Mouse (Mus musculus): ENCODE measurements at regions not wholly inside any gene's neighbourhood (a gene's known extent, or its start where the extent isn't known, plus 50 kb on each side); places are given as distances from the start of the nearest gene placed in this dataset.
"Not testable (repeated sequence)": the region's sequence is repeated elsewhere in the genome, so short reads cannot be mapped to it uniquely, and the experiment has no call there.

- no peak for DNase-seq (ENCODE audit: low read depth, low spot score)
- CTCF ChIA-PET, result no interaction called here
These were observed 50.6 kb upstream of the Ppp1r12a start for GRCm38 (mm10) chr10:108111398-108111797.

DNA sequence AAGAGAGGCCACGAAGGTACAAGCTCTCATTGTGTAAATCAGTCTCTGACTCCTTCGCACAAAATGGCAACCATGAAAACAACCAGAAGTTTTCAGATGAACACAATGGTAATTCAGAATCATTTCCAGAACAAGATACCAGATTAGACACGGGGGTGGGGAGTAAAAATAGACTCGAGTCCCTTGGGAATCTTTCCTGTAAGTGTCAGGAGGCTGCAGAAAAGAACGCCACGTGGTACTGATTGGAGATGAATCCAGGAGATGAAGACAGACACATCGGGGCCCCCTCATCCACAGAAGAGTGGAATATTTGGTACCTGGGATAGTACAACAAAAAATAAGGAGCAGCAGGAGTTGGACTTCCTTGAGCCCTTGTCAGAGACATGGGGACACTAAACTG, 51.1 kb upstream of the Ppp1r12a start:
- DNase-seq (ENCODE audit: low read depth, low spot score) (no peak), ATAC-seq (no peak)
- in situ Hi-C loops (cut with MboI; ENCODE audit: low pct_unique_long_range_greater_than_20kb), result no loop called here
- ChIA-PET POLR2A (no interaction called here), CTCF (no interaction called here)
- no peaks in the 10 kb centered on the region for H3K27me3 ChIP-seq
- TF ChIP-seq CTCF (IDR thresholded peaks at IDR 0.05), result no peak

More at GRCm38 (mm10) chr10:108111398-108111797, 50.6 kb upstream of the Ppp1r12a start:
- POLR2A ChIA-PET, result no interaction called here
- in situ Hi-C loops (cut with MboI; ENCODE audit: low pct_unique_long_range_greater_than_20kb), result no loop called here
- no peaks in the 10 kb centered on the region for H3K27me3 ChIP-seq
- ATAC-seq, result no peak
- no peak for TF ChIP-seq CTCF (IDR thresholded peaks at IDR 0.05)

DNA sequence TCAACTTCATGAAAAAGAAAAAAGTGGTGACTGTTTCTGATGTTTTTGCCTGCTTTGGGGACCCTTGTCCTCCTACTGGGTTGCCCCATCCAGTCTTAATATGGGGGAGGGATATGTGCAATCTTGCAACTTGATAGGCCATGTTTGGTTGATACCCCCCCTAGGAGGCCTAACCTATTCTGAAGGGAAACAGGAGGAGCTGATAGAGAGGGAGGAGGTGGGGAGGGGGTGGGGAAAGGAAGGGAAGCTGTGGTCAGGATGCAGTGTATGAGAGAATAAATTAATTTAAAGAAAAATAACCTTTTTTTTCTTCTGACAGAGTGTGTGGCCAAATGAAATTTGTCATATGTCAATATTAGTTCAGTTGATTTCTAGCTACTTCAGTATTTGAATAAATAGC, 51.8 kb upstream of the Ppp1r12a start:
- CTCF ChIA-PET, result no interaction called here
- TF ChIP-seq CTCF (IDR thresholded peaks at IDR 0.05), result no peak
- no peaks in the 10 kb centered on the region for H3K27me3 ChIP-seq
- DNase-seq (ENCODE audit: low read depth, low spot score) (no peak), ATAC-seq (no peak)
- POLR2A ChIA-PET, result no interaction called here
- in situ Hi-C loops (cut with MboI; ENCODE audit: low pct_unique_long_range_greater_than_20kb), result no loop called here

GRCm38 (mm10) chr10:108108500-108108899, 53.5 kb upstream of the Ppp1r12a start:
- POLR2A ChIA-PET; H3K27me3 ChIP-seq; ATAC-seq; in situ Hi-C loops (cut with MboI; ENCODE audit: low pct_unique_long_range_greater_than_20kb); DNase-seq (ENCODE audit: low read depth, low spot score): not testable (repeated sequence)
- CTCF ChIA-PET, result interaction anchor here (1.1 kb wide), 1 partner anchor 11 kb away, joined by 3 read pairs; no protein-coding TSS in a partner anchor

GRCm38 (mm10) chr10:108101521-108101920, 60.5 kb upstream of the Ppp1r12a start:
- DNase-seq (ENCODE audit: low read depth, low spot score), result no peak
- ATAC-seq, result no peak
- no peak for TF ChIP-seq CTCF (IDR thresholded peaks at IDR 0.05)
- in situ Hi-C loops (cut with MboI; ENCODE audit: low pct_unique_long_range_greater_than_20kb), result no loop called here
- no peaks in the 10 kb centered on the region for H3K27me3 ChIP-seq
- ChIA-PET POLR2A (no interaction called here), CTCF (no interaction called here)

- ChIA-PET CTCF (interaction anchor here (0.5 to 2.0 kb wide), 2 partner anchors 10 to 41 kb away, joined by 3 to 4 read pairs; no protein-coding TSS in a partner anchor), POLR2A (no interaction called here)
- H3K27me3 ChIP-seq, result no peaks in the 10 kb centered on the region
- in situ Hi-C loops (cut with MboI; ENCODE audit: low pct_unique_long_range_greater_than_20kb), result no loop called here
- no peak for ATAC-seq
- no peak for DNase-seq (ENCODE audit: low read depth, low spot score)
- no peak for TF ChIP-seq CTCF (IDR thresholded peaks at IDR 0.05)
These were observed 69.0 kb upstream of the Ppp1r12a start for GRCm38 (mm10) chr10:108093043-108093442.

- POLR2A ChIA-PET, result interaction anchor here (0.7 kb wide), 1 partner anchor 453 kb away, joined by 9 read pairs; no protein-coding TSS in a partner anchor
- no peak for TF ChIP-seq CTCF (IDR thresholded peaks at IDR 0.05)
- DNase-seq (ENCODE audit: low read depth, low spot score), result no peak
- no peaks in the 10 kb centered on the region for H3K27me3 ChIP-seq
- in situ Hi-C loops (cut with MboI; ENCODE audit: low pct_unique_long_range_greater_than_20kb), result no loop called here
- CTCF ChIA-PET, result no interaction called here
- no peak for ATAC-seq
These were observed 72.5 kb upstream of the Ppp1r12a start for GRCm38 (mm10) chr10:108089375-108089981.

DNA sequence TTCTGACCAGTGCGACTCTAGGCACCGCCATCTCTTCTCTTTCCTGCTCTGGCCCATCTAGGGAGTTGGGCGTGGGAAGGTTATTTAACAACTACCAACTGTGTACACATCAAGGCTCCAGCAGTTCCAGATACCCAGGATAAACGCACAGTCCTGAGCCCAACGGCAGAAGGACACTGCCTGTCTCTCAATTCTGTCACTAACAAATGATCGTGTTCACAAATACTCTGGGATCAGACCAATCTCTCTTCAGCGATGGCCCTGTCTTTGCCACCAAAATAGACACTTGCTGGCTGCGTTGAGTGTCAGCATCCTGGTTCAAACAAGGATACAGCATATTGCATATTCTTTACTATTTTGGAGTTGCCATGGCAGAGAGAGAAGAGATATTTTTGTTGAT, 73.1 kb upstream of the Ppp1r12a start:
- no peaks in the 10 kb centered on the region for H3K27me3 ChIP-seq
- no peak for TF ChIP-seq CTCF (IDR thresholded peaks at IDR 0.05)
- in situ Hi-C loops (cut with MboI; ENCODE audit: low pct_unique_long_range_greater_than_20kb), result no loop called here
- DNase-seq (ENCODE audit: low read depth, low spot score) (no peak), ATAC-seq (no peak)
- POLR2A ChIA-PET, result no interaction called here
- CTCF ChIA-PET, result no interaction called here

DNA sequence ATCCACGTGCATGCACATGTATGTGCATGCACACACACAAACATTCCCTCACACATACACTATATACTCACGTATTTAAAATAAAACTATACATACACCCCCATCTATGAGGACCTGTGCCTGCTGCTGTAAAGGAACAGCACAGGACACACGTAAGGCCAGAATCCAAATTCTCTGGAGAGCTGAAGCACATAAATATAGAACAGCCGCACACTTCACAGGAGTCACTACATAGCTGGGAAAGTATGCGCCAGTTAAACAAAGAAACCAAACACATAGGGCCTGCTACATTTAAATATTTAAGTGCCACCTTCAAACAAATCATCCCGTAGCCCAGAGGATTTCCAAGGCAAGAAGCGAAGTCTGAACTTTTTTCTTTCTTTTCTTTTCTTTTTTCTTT, 73.8 kb upstream of the Ppp1r12a start:
- TF ChIP-seq CTCF (IDR thresholded peaks at IDR 0.05), result no peak
- CTCF ChIA-PET, result no interaction called here
- in situ Hi-C loops (cut with MboI; ENCODE audit: low pct_unique_long_range_greater_than_20kb), result no loop called here
- ATAC-seq, result no peak
- POLR2A ChIA-PET, result no interaction called here
- DNase-seq (ENCODE audit: low read depth, low spot score), result no peak
- H3K27me3 ChIP-seq, result no peaks in the 10 kb centered on the region

DNA sequence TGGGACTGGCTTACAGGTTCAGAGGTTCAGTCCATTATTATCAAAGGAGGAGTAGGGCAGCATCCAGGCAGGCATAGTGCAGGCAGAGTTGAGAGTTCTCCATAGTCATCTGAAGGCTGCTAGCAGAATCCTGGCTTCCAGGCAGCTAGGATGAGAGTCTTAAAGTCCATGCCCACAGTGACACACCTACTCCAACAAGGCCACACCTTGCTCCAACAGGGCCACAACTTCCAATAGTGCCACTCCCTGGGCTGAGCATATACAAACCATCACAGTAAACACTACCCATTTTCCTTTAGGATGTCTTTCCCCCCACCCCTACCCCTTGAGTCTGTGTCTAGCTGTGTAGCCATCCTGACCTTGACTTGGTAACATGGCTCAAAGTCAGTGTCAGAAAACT, 78.8 kb upstream of the Ppp1r12a start:
- in situ Hi-C loops (cut with MboI; ENCODE audit: low pct_unique_long_range_greater_than_20kb), result no loop called here
- H3K27me3 ChIP-seq, result no peaks in the 10 kb centered on the region
- TF ChIP-seq CTCF (IDR thresholded peaks at IDR 0.05), result no peak
- ChIA-PET POLR2A (no interaction called here), CTCF (no interaction called here)
- no peak for ATAC-seq
- DNase-seq (ENCODE audit: low read depth, low spot score), result no peak

DNA sequence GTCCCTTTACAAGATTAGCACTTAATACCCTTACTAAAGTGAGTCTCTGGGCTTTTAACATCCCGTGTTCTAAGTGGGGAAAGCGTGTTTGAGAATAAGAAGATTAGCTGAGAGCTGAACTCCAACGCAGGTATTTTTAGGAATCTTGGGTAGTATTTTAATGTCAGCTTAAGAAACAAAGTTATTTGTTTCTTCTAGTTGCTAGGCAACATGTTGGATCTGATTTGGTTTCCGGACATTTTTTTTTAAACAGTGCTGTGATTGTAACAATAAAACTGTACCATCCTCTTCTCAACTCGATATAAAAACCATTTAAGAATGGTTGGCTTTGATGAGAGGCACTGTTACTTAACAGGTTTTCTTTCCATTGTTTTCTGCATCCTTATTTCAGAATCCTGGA, 86.8 kb upstream of the Ppp1r12a start:
- in situ Hi-C loops (cut with MboI; ENCODE audit: low pct_unique_long_range_greater_than_20kb), result no loop called here
- CTCF ChIA-PET, result no interaction called here
- no peak for ATAC-seq
- TF ChIP-seq CTCF (IDR thresholded peaks at IDR 0.05), result no peak
- H3K27me3 ChIP-seq, result no peaks in the 10 kb centered on the region
- POLR2A ChIA-PET, result interaction anchor here (0.6 kb wide), 1 partner anchor 1085 kb away, joined by 3 read pairs; no protein-coding TSS in a partner anchor
- DNase-seq (ENCODE audit: low read depth, low spot score), result no peak

DNA sequence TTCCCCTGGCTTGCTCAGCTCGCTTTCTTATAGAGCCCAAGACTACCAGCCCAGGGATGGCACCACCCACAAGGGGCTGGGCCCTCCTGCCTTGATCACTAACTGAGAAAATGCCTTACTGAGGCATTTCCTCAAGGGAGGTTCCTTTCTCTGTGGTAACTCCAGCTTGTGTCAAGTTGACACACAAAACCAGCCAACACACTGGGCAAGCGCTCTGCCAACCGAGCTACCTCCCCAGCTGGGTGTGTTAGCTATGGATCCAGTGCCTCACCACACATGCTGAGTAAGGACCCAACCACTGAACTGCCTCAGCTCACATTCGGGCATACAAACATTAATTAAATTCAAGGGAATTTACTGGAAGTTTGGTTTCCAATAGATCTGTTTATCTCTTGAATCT, 88.2 kb upstream of the Ppp1r12a start:
- CTCF ChIA-PET, result no interaction called here
- ATAC-seq, result no peak

More for the DNA sequence above, 88.2 kb upstream of the Ppp1r12a start:
- POLR2A ChIA-PET, result no interaction called here
- DNase-seq (ENCODE audit: low read depth, low spot score), result no peak
- no peak for TF ChIP-seq CTCF (IDR thresholded peaks at IDR 0.05)
- no peaks in the 10 kb centered on the region for H3K27me3 ChIP-seq
- in situ Hi-C loops (cut with MboI; ENCODE audit: low pct_unique_long_range_greater_than_20kb), result no loop called here
